Mouse (Mus musculus): ENCODE measurements around the gene A3galt2.
A peak's percentile ranks its signal among the peaks of the same experiment; 100 is the strongest.

Gene A3galt2

GRCm38 (mm10) chr4:128796788-128797187, 41.6 kb downstream of the A3galt2 start:
- no peak for DNase-seq (ENCODE audit: low spot score in 2 of 2)

GRCm38 (mm10) chr4:128801675-128802465, 46.7 kb downstream of the A3galt2 start:
- no peak for DNase-seq (ENCODE audit: low spot score in 2 of 2)

- no peak for DNase-seq (ENCODE audit: low spot score in 2 of 2)
Observed at GRCm38 (mm10) chr4:128803569-128803968, 48.4 kb downstream of the A3galt2 start.

GRCm38 (mm10) chr4:128804426-128805149, 49.4 kb downstream of the A3galt2 start:
- DNase-seq (ENCODE audit: low spot score in 2 of 2) = no peak

- DNase-seq (ENCODE audit: low spot score in 2 of 2) = no peak
Observed at GRCm38 (mm10) chr4:128805150-128806042, 50.2 kb downstream of the A3galt2 start.

GRCm38 (mm10) chr4:128806043-128806826, 51.1 kb downstream of the A3galt2 start, which contains the start of gene Zfp362:
TSS of gene Zfp362 (minus strand) at chr4:128806045.
- peak in 1 of 2 experiments; percentile 56 for DNase-seq (ENCODE audit: low spot score in 2 of 2)

- peak; percentile 56 to 60 for DNase-seq (ENCODE audit: low spot score in 2 of 2)
Observed at GRCm38 (mm10) chr4:128806827-128807179, 51.6 kb downstream of the A3galt2 start.

- peak; percentile 38 to 60 for DNase-seq (ENCODE audit: low spot score in 2 of 2)
Observed at GRCm38 (mm10) chr4:128811382-128812056, 56.4 kb downstream of the A3galt2 start.

GRCm38 (mm10) chr4:128817011-128817410, 61.8 kb downstream of the A3galt2 start:
- no peak for DNase-seq (ENCODE audit: low spot score in 2 of 2)
